Mouse (Mus musculus) MEL (cell line): ENCODE measurements around the gene Osgep.

Source experiments
- CHD1 ChIP-seq: IDR thresholded peaks from 2 replicates; pipeline ENCODE4 v1.6.1; 2012; ENCODE audit warnings: low read depth, mild to moderate bottlenecking, inconsistent platforms, low read length, improper control_type of control experiment
- CTCF ChIP-seq, 3 experiments: IDR thresholded peaks in 2 of 3; conservative IDR thresholded peaks in 1 of 3; 2 replicates each; pipeline ENCODE4 v1.5.1; 2011 to 2012; ENCODE audit warnings: low read length in 3 of 3, low read depth in 2 of 3, mild to moderate bottlenecking in 2 of 3, improper control_type of control experiment in 1 of 3, inconsistent platforms in 1 of 3, mixed read lengths in 1 of 3, moderate library complexity in 1 of 3; ENCODE audit not compliant: control insufficient read depth in 1 of 3, insufficient read depth in 1 of 3, poor library complexity in 1 of 3, severe bottlenecking in 1 of 3
- ELF1 ChIP-seq: IDR thresholded peaks from 2 replicates; pipeline ENCODE4 v1.6.1; 2014; ENCODE audit warnings: low read depth, mild to moderate bottlenecking, inconsistent platforms, low read length, improper control_type of control experiment, moderate library complexity
- EP300 ChIP-seq, 2 experiments: IDR thresholded peaks; 2 replicates each; pipeline ENCODE4 v1.6.1; 2011; ENCODE audit warnings: improper control_type of control experiment in 2 of 2, low read length in 2 of 2, low read depth in 1 of 2, mild to moderate bottlenecking in 1 of 2
- HCFC1 ChIP-seq: IDR thresholded peaks from 2 replicates; pipeline ENCODE4 v1.6.1; 2012; ENCODE audit warnings: low read depth, mild to moderate bottlenecking, inconsistent platforms, low read length, improper control_type of control experiment, moderate library complexity
- KAT2A ChIP-seq: conservative IDR thresholded peaks from 2 replicates; pipeline ENCODE4 v1.6.1; 2012; ENCODE audit warnings: low read depth, low read length, improper control_type of control experiment, inconsistent platforms
- MAX ChIP-seq: IDR thresholded peaks from 2 replicates; pipeline ENCODE4 v1.6.1; 2011; ENCODE audit warnings: low read length, improper control_type of control experiment
- MXI1 ChIP-seq: IDR thresholded peaks from 2 replicates; pipeline ENCODE4 v1.6.1; 2011; ENCODE audit warnings: mild to moderate bottlenecking, low read depth, low read length, improper control_type of control experiment
- NRF1 ChIP-seq: IDR thresholded peaks from 2 replicates; pipeline ENCODE4 v1.6.1; 2014; ENCODE audit warnings: low read depth, mild to moderate bottlenecking, inconsistent platforms, low read length, improper control_type of control experiment, moderate library complexity; ENCODE audit not compliant: poor library complexity, insufficient read depth, severe bottlenecking
- POLR2A ChIP-seq, 2 experiments: IDR thresholded peaks; 2 replicates each; pipeline ENCODE4 v1.6.1; 2011 to 2012; ENCODE audit warnings: low read length in 2 of 2, mild to moderate bottlenecking in 2 of 2, control low read depth in 1 of 2, improper control_type of control experiment in 1 of 2, low read depth in 1 of 2, moderate library complexity in 1 of 2; ENCODE audit not compliant: control insufficient read depth in 1 of 2, insufficient read depth in 1 of 2, poor library complexity in 1 of 2
- TBP ChIP-seq: IDR thresholded peaks from 2 replicates; pipeline ENCODE4 v1.8.0; 2011; ENCODE audit warnings: low read depth, low read length, improper control_type of control experiment
- USF2 ChIP-seq, 2 experiments: IDR thresholded peaks; 2 replicates each; pipeline ENCODE4 v1.6.1; 2011 to 2012; ENCODE audit warnings: improper control_type of control experiment in 2 of 2, low read length in 2 of 2, borderline replicate concordance in 1 of 2, inconsistent platforms in 1 of 2, low read depth in 1 of 2, mild to moderate bottlenecking in 1 of 2; ENCODE audit not compliant: insufficient read depth in 1 of 2
- ZMIZ1 ChIP-seq: IDR thresholded peaks from 2 replicates; pipeline ENCODE4 v1.6.1; 2012; ENCODE audit warnings: low read depth, mild to moderate bottlenecking, inconsistent platforms, low read length, improper control_type of control experiment, moderate library complexity
- ZNF384 ChIP-seq: IDR thresholded peaks from 2 replicates; pipeline ENCODE4 v1.6.1; 2012; ENCODE audit warnings: low read depth, mild to moderate bottlenecking, inconsistent platforms, low read length, improper control_type of control experiment

DNA sequence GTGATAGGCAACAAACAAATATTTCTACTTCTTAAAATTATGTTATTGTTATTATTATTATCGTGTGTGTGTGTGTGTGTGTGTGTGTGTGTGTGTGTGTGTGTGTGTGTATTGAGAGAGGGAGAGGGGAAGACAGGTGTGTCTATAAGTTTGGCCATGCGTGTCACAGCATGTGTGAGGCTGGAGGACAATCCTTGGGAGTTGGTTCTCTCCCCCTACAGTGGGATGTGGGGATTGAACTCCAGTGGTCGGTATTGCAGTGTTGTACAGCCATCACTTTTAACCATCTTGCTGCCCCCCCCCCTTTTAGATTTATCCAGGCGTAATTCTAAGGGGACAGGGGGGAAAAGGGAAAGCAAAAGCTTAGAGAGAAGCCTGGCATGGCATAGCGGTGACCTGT is 56.0 kb downstream of the Osgep start:
- TF ChIP-seq CHD1 (no peak), ZMIZ1 (no peak), TBP (no peak), CTCF (IDR thresholded peaks at IDR 0.05 in 2 of 3, conservative IDR thresholded peaks at IDR 0.05 in 1 of 3; ENCODE audit: control insufficient read depth in 1 of 3, insufficient read depth in 1 of 3, low read depth in 2 of 3, low read length in 3 of 3, poor library complexity in 1 of 3, severe bottlenecking in 1 of 3) (no peak), ELF1 (no peak), USF2 (IDR thresholded peaks at IDR 0.05; ENCODE audit: borderline replicate concordance in 1 of 2, insufficient read depth in 1 of 2, low read depth in 1 of 2, low read length in 2 of 2) (no peak), EP300 (IDR thresholded peaks at IDR 0.05; ENCODE audit: low read depth in 1 of 2, low read length in 2 of 2) (no peak), NRF1 (no peak), MXI1 (no peak), MAX (no peak), ZNF384 (no peak), KAT2A (no peak), POLR2A (IDR thresholded peaks at IDR 0.05; ENCODE audit: control insufficient read depth in 1 of 2, insufficient read depth in 1 of 2, low read depth in 1 of 2, low read length in 2 of 2, poor library complexity in 1 of 2) (no peak), HCFC1 (no peak)
